Mouse (Mus musculus) heart, adult 2 months (tissue): ENCODE results near the gene Trappc12.

ENCODE experiments used
- CTCF ChIP-seq: fragments of 200-600 bp; IDR thresholded peaks from 2 replicates; pipeline ENCODE4 v1.8.1; 2022; ENCODE audit warnings: antibody characterized with exemption, mild to moderate bottlenecking, moderate library complexity
- POLR2A ChIP-seq: fragments of 200-500 bp; IDR thresholded peaks from 2 replicates; pipeline ENCODE4 v1.6.1; 2011; ENCODE audit warnings: mild to moderate bottlenecking, low read depth, low read length, control low read depth; ENCODE audit not compliant: insufficient read depth

DNA sequence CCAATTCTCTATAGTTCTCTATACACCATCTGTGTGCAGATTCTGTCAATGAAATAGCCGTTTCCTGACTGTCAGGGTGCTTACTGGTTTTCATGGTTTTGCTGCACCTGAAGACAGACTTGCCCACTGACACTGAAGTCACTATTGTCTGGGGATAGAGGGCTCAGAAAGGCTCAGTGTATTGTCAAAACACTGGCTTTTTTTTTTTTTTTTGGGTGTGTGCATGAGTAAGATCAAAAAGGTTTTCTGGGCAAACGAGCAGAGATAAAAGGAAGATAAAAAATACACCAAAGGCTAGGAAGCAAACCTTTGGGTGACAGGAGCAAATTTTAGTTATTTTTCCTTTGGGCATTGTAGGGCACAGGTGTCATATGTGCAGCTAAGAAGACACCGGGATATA, 15.0 kb downstream of the Trappc12 start:
- TF ChIP-seq CTCF (no peak), POLR2A (no peak)
